Mouse (Mus musculus): Measurements from ENCODE around the gene Eif3j1. TPM values are rescaled to one million over a fixed set of nuclear protein-coding genes. Genes with fewer than 3 reads are reported as not detected.
A peak's percentile ranks its signal among the peaks of the same experiment; 100 is the strongest.
"Not testable (repeated sequence)": the region's sequence is repeated elsewhere in the genome, so short reads cannot be mapped to it uniquely, and the experiment has no call there.

Gene Eif3j1
- 1 to 10 TPM; 3.5 to 4.0 TPM for polyA plus RNA-seq (2017; shearing (Covaris generic))

GRCm38 (mm10) chr2:122027862-122028755, at the start of gene Eif3j1:
TSS of gene Eif3j1 (plus strand) at chr2:122028546.
- ATAC-seq: peak; percentile 93

- ATAC-seq: peak; percentile 36
Measured at GRCm38 (mm10) chr2:121995738-121996137, 32.6 kb upstream of the Eif3j1 start.

- ATAC-seq: no peak
Measured at GRCm38 (mm10) chr2:122008832-122009231, 19.5 kb upstream of the Eif3j1 start.

- ATAC-seq: no peak
Measured at GRCm38 (mm10) chr2:122011441-122011840, 16.9 kb upstream of the Eif3j1 start.

- ATAC-seq: no peak
Measured at GRCm38 (mm10) chr2:122018705-122019104, 9.6 kb upstream of the Eif3j1 start.

- peak; percentile 75 for ATAC-seq
Measured at GRCm38 (mm10) chr2:122022284-122022683, 6.1 kb upstream of the Eif3j1 start.

GRCm38 (mm10) chr2:122027091-122027490, 1.3 kb upstream of the Eif3j1 start:
- not testable (repeated sequence) for ATAC-seq

GRCm38 (mm10) chr2:122028756-122029700, 682 bp downstream of the Eif3j1 start:
- ATAC-seq: no peak

- no peak for ATAC-seq
Measured at GRCm38 (mm10) chr2:122031970-122032369, 3.6 kb downstream of the Eif3j1 start.

- ATAC-seq: no peak
Measured at GRCm38 (mm10) chr2:122036064-122036463, 7.7 kb downstream of the Eif3j1 start.

- no peak for ATAC-seq
Measured at GRCm38 (mm10) chr2:122043926-122044325, 15.6 kb downstream of the Eif3j1 start.

- ATAC-seq: no peak
Measured at GRCm38 (mm10) chr2:122059365-122060115, 31.2 kb downstream of the Eif3j1 start.

- no peak for ATAC-seq
Measured at GRCm38 (mm10) chr2:122065200-122065969, 37.0 kb downstream of the Eif3j1 start.

- ATAC-seq: no peak
Measured at GRCm38 (mm10) chr2:122066241-122066640, 37.9 kb downstream of the Eif3j1 start.

GRCm38 (mm10) chr2:122069144-122069912, 41.0 kb downstream of the Eif3j1 start:
- peak; percentile 36 for ATAC-seq

- ATAC-seq: no peak
Measured at GRCm38 (mm10) chr2:122069922-122070321, 41.6 kb downstream of the Eif3j1 start.

GRCm38 (mm10) chr2:122081728-122082456, 53.5 kb downstream of the Eif3j1 start:
- ATAC-seq: no peak

- no peak for ATAC-seq
Measured at GRCm38 (mm10) chr2:122086446-122086845, 58.1 kb downstream of the Eif3j1 start.

- ATAC-seq: no peak
Measured at GRCm38 (mm10) chr2:122093844-122094243, 65.5 kb downstream of the Eif3j1 start.

GRCm38 (mm10) chr2:122097686-122098085, 69.3 kb downstream of the Eif3j1 start:
- not testable (repeated sequence) for ATAC-seq
